Mouse (Mus musculus) gastrocnemius, postnatal 4 days (tissue): ENCODE data around the gene Mobp. TPM values are rescaled to one million over a fixed set of nuclear protein-coding genes. Genes with fewer than 3 reads are reported as not detected.
A peak's percentile ranks its signal among the peaks of the same experiment; 100 is the strongest.
"Not testable (repeated sequence)": the region's sequence is repeated elsewhere in the genome, so short reads cannot be mapped to it uniquely, and the experiment has no call there.

ENCODE experiments used
- DNase-seq, 2 experiments: peaks; one replicate each; pipeline ENCODE4 v3.0.0; 2021 to 2022; ENCODE audit warnings: low spot score in 2 of 2, mixed read lengths in 2 of 2
- long read RNA-seq, 2 experiments: library from polyadenylated mRNA; stranded (forward); transcript quantifications; one replicate each; pipeline ENCODE4 v2.0.0; 2021
- total RNA-seq, 2 experiments: library from RNA; stranded (reverse); gene quantifications; 2 replicates each; pipeline ENCODE4 v1.2.3; 2021

Mobp gene
- total RNA-seq: not detected
- long read RNA-seq, experiment 1: 0 reads
- long read RNA-seq, experiment 2: 0 reads

GRCm38 (mm10) chr9:120149222-120149828, at the start of gene Mobp:
Gene Mobp (plus strand): TSS chr9:120149707.
- DNase-seq: no peak

GRCm38 (mm10) chr9:120101165-120101564, 48.3 kb upstream of the Mobp start:
- no peak for DNase-seq

GRCm38 (mm10) chr9:120108953-120109352, 40.6 kb upstream of the Mobp start:
- DNase-seq: not testable (repeated sequence)

- DNase-seq: peak; percentile 90 to 96
Observed at GRCm38 (mm10) chr9:120110211-120111018, 39.1 kb upstream of the Mobp start, which contains the start of gene Slc25a38. Gene Slc25a38 (plus strand): TSS chr9:120110374.

GRCm38 (mm10) chr9:120111156-120111945, 38.2 kb upstream of the Mobp start:
- DNase-seq: no peak

- DNase-seq: no peak
Observed at GRCm38 (mm10) chr9:120112472-120112871, 37.0 kb upstream of the Mobp start.

GRCm38 (mm10) chr9:120113456-120113855, 36.1 kb upstream of the Mobp start:
- DNase-seq: no peak

GRCm38 (mm10) chr9:120114051-120114788, 35.3 kb upstream of the Mobp start:
- DNase-seq: no peak

- DNase-seq: no peak
Observed at GRCm38 (mm10) chr9:120114789-120115151, 34.7 kb upstream of the Mobp start.

- DNase-seq: no peak
Observed at GRCm38 (mm10) chr9:120115580-120115979, 33.9 kb upstream of the Mobp start.

GRCm38 (mm10) chr9:120116184-120116624, 33.3 kb upstream of the Mobp start:
- no peak for DNase-seq

- no peak for DNase-seq
Observed at GRCm38 (mm10) chr9:120118212-120118611, 31.3 kb upstream of the Mobp start.

- DNase-seq: no peak
Observed at GRCm38 (mm10) chr9:120120503-120120902, 29.0 kb upstream of the Mobp start.

- DNase-seq: no peak
Observed at GRCm38 (mm10) chr9:120126868-120127267, 22.6 kb upstream of the Mobp start.

GRCm38 (mm10) chr9:120127538-120128251, 21.8 kb upstream of the Mobp start, which contains the start of gene Rpsa:
Gene Rpsa (plus strand): TSS chr9:120127689.
- peak; percentile 90 to 96 for DNase-seq

GRCm38 (mm10) chr9:120129276-120129675, 20.2 kb upstream of the Mobp start:
- no peak for DNase-seq

- no peak for DNase-seq
Observed at GRCm38 (mm10) chr9:120131784-120132288, 17.7 kb upstream of the Mobp start.

GRCm38 (mm10) chr9:120132980-120133754, 16.3 kb upstream of the Mobp start:
- no peak for DNase-seq
